Comparison of ENCODE assay signal across 11 mouse cellular contexts in the genomic region with DNA sequence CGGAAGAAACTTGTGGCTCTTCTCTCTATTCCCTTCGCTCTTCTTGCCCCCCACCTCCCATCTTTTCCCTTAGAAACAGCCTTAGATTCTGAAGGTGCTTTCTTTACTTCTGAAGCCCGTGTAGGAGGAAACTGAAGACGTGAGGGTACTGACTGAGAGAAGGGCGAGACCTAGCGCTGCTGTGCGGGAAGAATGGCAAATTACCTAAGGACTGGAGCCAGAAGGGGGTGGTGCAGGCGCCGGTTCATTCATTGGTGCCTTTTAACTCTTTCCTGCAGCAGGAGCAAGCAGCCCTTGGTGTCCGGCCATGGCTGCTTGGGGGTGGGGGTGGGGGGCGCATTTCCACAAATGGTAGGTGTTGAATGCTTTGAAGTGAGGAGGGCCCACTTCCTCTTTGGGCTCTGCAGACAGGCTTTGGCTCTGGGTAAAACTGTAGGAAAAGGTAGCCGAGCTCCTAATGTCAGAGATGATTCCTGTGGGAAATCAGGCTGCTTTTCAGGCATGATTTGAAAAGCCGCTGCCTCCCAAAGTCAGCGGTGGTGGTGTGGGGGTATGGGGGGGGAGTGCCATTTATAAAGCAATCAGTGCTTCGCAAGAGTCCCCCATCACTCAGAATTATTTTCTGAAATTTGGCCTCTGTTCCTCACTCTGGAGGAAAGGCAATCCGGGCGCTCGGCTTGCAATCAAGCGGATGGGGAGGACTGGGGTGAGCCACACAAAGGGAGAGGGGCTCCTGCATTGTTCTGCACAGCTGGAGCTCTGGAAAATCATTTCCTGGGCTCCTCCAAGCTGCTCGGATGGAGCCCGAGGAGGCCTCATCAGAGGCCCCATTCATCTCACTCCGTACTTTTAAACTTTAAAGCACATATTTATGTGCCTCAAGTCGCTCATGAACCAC. TPM values are rescaled to one million over a fixed set of nuclear protein-coding genes. Genes with fewer than 3 reads are reported as not detected.
DNase-seq lines count a peak whose midpoint lies in the region; ATAC-seq and TF ChIP-seq lines count a peak whose summit lies in the region.
"Had no signal": no experiment of that assay in that cellular context is flagged by ENCODE, and none has a peak within 500 bp of the region (broad histone marks: within the 10 kb centered on the region; RNA-seq: fewer than 3 reads in every experiment).

No protein-coding gene starts in this region.

- ATAC-seq in intestine, embryonic 14.5 days (replicated peaks; ENCODE audit: low FRiP score, low TSS enrichment, low read depth), result no peak
- ATAC-seq in intestine, postnatal 0 days, result no peak
- ATAC-seq in forebrain, embryonic 14.5 days, result peak; percentile 72
- ATAC-seq in limb, embryonic 12.5 days (ENCODE audit: insufficient number of reproducible peaks, insufficient read depth, low FRiP score, low TSS enrichment, low read depth), result no peak; the same call in 1 of the 2 replicates
- peak; percentile 80 for ATAC-seq in neural tube, embryonic 15.5 days (ENCODE audit: low FRiP score)
- ATAC-seq in megakaryocyte-erythroid progenitor cell, adult 5-6 weeks (replicated peaks; ENCODE audit: low FRiP score, low TSS enrichment, poor library complexity, severe bottlenecking), result no peak

- 3% methylated on average over 23 of the region's 23 CpGs for WGBS in intestine, embryonic 14.5 days
- 7% methylated on average over 23 of the region's 23 CpGs for WGBS in intestine, postnatal 0 days
- WGBS in forebrain, embryonic 14.5 days, result 3% methylated on average over 23 of the region's 23 CpGs
- 2% methylated on average over 23 of the region's 23 CpGs for WGBS in limb, embryonic 12.5 days
- WGBS in neural tube, embryonic 15.5 days, result 2% methylated on average over 23 of the region's 23 CpGs

- no peak for DNase-seq in intestine, embryonic 14.5 days (ENCODE audit: low spot score)
- DNase-seq in forebrain, embryonic 14.5 days (ENCODE audit: low spot score), result peak; percentile 64
- DNase-seq in thymus, postnatal 4 days, result no peak
- DNase-seq in cerebellum, adult 9-11 months, result no peak
- DNase-seq: B cell, adult 2 months; cerebellum, adult 11-12 months; heart, postnatal 10 days had no signal

- no peak for TF ChIP-seq CTCF in intestine, postnatal 0 days (IDR thresholded peaks at IDR 0.05; ENCODE audit: low read depth)

- no peaks in the 10 kb centered on the region for H3K9me3 ChIP-seq in intestine, embryonic 14.5 days (ENCODE audit: control insufficient read depth, low read length)
- H3K9me3 ChIP-seq in intestine, postnatal 0 days (ENCODE audit: control insufficient read depth), result no peaks in the 10 kb centered on the region
- H3K9me3 ChIP-seq in forebrain, embryonic 14.5 days (replicated peaks; ENCODE audit: control insufficient read depth, low read length), result no peaks in the 10 kb centered on the region
- no peaks in the 10 kb centered on the region for H3K9me3 ChIP-seq in limb, embryonic 12.5 days
- no peaks in the 10 kb centered on the region for H3K9me3 ChIP-seq in neural tube, embryonic 15.5 days (replicated peaks)

- H3K27me3 ChIP-seq in intestine, embryonic 14.5 days (replicated peaks; ENCODE audit: control insufficient read depth, insufficient read depth, low read length), result 0 out of 2 replicates have a peak, but pooled peaks cover 4% of the 10 kb centered on the region
- 0 out of 2 replicates have a peak, but pooled peaks cover 9% of the 10 kb centered on the region for H3K27me3 ChIP-seq in intestine, postnatal 0 days (replicated peaks; ENCODE audit: control insufficient read depth, insufficient read depth, low read length)
- H3K27me3 ChIP-seq in forebrain, embryonic 14.5 days (replicated peaks; ENCODE audit: control insufficient read depth, insufficient read depth, low read length), result peaks cover 9% of the 10 kb centered on the region; the same call in 1 of the 2 replicates
- peaks cover 23% of the 10 kb centered on the region for H3K27me3 ChIP-seq in limb, embryonic 12.5 days
- H3K27me3 ChIP-seq in neural tube, embryonic 15.5 days (replicated peaks), result no peaks in the 10 kb centered on the region

- H3K27ac ChIP-seq in intestine, embryonic 14.5 days (ENCODE audit: low read depth), result no peak overlapping the region
- H3K27ac ChIP-seq in intestine, postnatal 0 days (ENCODE audit: low read depth, low read length), result no peak overlapping the region
- H3K27ac ChIP-seq in forebrain, embryonic 14.5 days (ENCODE audit: low read depth, low read length), result peak overlapping the region; percentile 75
- no peak overlapping the region for H3K27ac ChIP-seq in limb, embryonic 12.5 days
- H3K27ac ChIP-seq in neural tube, embryonic 15.5 days (replicated peaks), result peak overlapping the region; percentile 77

- H3K4me2 ChIP-seq in intestine, embryonic 14.5 days (ENCODE audit: low read length), result peak overlapping the region; percentile 15; the same call in 1 of the 2 replicates
- no peak overlapping the region for H3K4me2 ChIP-seq in intestine, postnatal 0 days (replicated peaks; ENCODE audit: low read depth)
- peak overlapping the region; percentile 36 for H3K4me2 ChIP-seq in forebrain, embryonic 14.5 days (ENCODE audit: low read length)
- peak overlapping the region; percentile 46 for H3K4me2 ChIP-seq in limb, embryonic 12.5 days
- H3K4me2 ChIP-seq in neural tube, embryonic 15.5 days, result peak overlapping the region; percentile 40

- no peaks in the 10 kb centered on the region for H3K36me3 ChIP-seq in intestine, embryonic 14.5 days (ENCODE audit: control insufficient read depth, insufficient read depth, low read length)
- H3K36me3 ChIP-seq in intestine, postnatal 0 days (ENCODE audit: control insufficient read depth, insufficient read depth), result no peaks in the 10 kb centered on the region
- no peaks in the 10 kb centered on the region for H3K36me3 ChIP-seq in forebrain, embryonic 14.5 days (ENCODE audit: control insufficient read depth, insufficient read depth, low read length)
- no peaks in the 10 kb centered on the region for H3K36me3 ChIP-seq in limb, embryonic 12.5 days
- H3K36me3 ChIP-seq in neural tube, embryonic 15.5 days, result no peaks in the 10 kb centered on the region

- no peak overlapping the region for H3K9ac ChIP-seq in intestine, embryonic 14.5 days (ENCODE audit: low read length)
- H3K9ac ChIP-seq in intestine, postnatal 0 days (ENCODE audit: low read depth, low read length), result no peak overlapping the region
- peak overlapping the region; percentile 45 for H3K9ac ChIP-seq in forebrain, embryonic 14.5 days (ENCODE audit: low read length)
- H3K9ac ChIP-seq in limb, embryonic 12.5 days (replicated peaks), result peak overlapping the region; percentile 24; the same call in 1 of the 2 replicates
- peak overlapping the region; percentile 17 for H3K9ac ChIP-seq in neural tube, embryonic 15.5 days (replicated peaks)

- peaks cover 13% of the 10 kb centered on the region for H3K4me1 ChIP-seq in intestine, embryonic 14.5 days (replicated peaks; ENCODE audit: control insufficient read depth, insufficient read depth, low read length)
- H3K4me1 ChIP-seq in intestine, postnatal 0 days (replicated peaks; ENCODE audit: control insufficient read depth, insufficient read depth, low read length), result no peaks in the 10 kb centered on the region
- H3K4me1 ChIP-seq in forebrain, embryonic 14.5 days (ENCODE audit: control insufficient read depth, insufficient read depth, low read length), result peaks cover 21% of the 10 kb centered on the region
- H3K4me1 ChIP-seq in limb, embryonic 12.5 days (replicated peaks), result peaks cover 22% of the 10 kb centered on the region
- peaks cover 26% of the 10 kb centered on the region for H3K4me1 ChIP-seq in neural tube, embryonic 15.5 days

- H3K4me3 ChIP-seq in intestine, embryonic 14.5 days (ENCODE audit: low read depth, low read length), result no peak overlapping the region
- H3K4me3 ChIP-seq in intestine, postnatal 0 days (ENCODE audit: low read depth, low read length), result no peak overlapping the region
- H3K4me3 ChIP-seq in forebrain, embryonic 14.5 days (ENCODE audit: low read depth, low read length), result no peak overlapping the region
- peak overlapping the region; percentile 13; the same call in 1 of the 2 replicates for H3K4me3 ChIP-seq in limb, embryonic 12.5 days (replicated peaks)
- no peak overlapping the region for H3K4me3 ChIP-seq in neural tube, embryonic 15.5 days (replicated peaks)

RNA-seq across cellular contexts. Expression of a gene that starts 53.4 kb away (rescaled TPM):
- polyA plus RNA-seq in intestine, embryonic 14.5 days (2014; fragmentation: Nextera tagmentation; extraction: Ambion mirVana), result 24.4 and 25.5 TPM in 2 replicates
- polyA plus RNA-seq in intestine, postnatal 0 days (2015; fragmentation: Nextera tagmentation; extraction: Ambion mirVana), result 5.1 and 5.4 TPM in 2 replicates
- polyA plus RNA-seq in forebrain, embryonic 14.5 days (2014; fragmentation: Nextera tagmentation; extraction: Ambion mirVana), result 17.5 and 17.6 TPM in 2 replicates
- 28.1 and 35.3 TPM in 2 replicates for polyA plus RNA-seq in limb, embryonic 12.5 days (2016; fragmentation: Nextera tagmentation; extraction: Ambion mirVana)
- 14.7 and 17.3 TPM in 2 replicates for polyA plus RNA-seq in neural tube, embryonic 15.5 days (2015; fragmentation: Nextera tagmentation; extraction: Ambion mirVana)
- total RNA-seq in megakaryocyte-erythroid progenitor cell, adult 5-6 weeks (2014; fragmentation: Nextera tagmentation), result 22.0 and 28.8 TPM in 2 replicates
- total RNA-seq in megakaryocyte-erythroid progenitor cell, adult 5-6 weeks (2017), result 24.7 and 27.7 TPM in 2 replicates

RNA-seq across cellular contexts. Expression of a gene that starts 53.4 kb away (rescaled TPM):
- 44.6 and 48.2 TPM in 2 replicates for polyA plus RNA-seq in intestine, embryonic 14.5 days (2014; fragmentation: Nextera tagmentation; extraction: Ambion mirVana)
- 17.1 and 19.8 TPM in 2 replicates for polyA plus RNA-seq in intestine, postnatal 0 days (2015; fragmentation: Nextera tagmentation; extraction: Ambion mirVana)
- 31.1 and 37.7 TPM in 2 replicates for polyA plus RNA-seq in forebrain, embryonic 14.5 days (2014; fragmentation: Nextera tagmentation; extraction: Ambion mirVana)
- polyA plus RNA-seq in limb, embryonic 12.5 days (2016; fragmentation: Nextera tagmentation; extraction: Ambion mirVana), result 55.2 and 57.1 TPM in 2 replicates
- polyA plus RNA-seq in neural tube, embryonic 15.5 days (2015; fragmentation: Nextera tagmentation; extraction: Ambion mirVana), result 28.5 and 32.8 TPM in 2 replicates
- total RNA-seq in megakaryocyte-erythroid progenitor cell, adult 5-6 weeks (2014; fragmentation: Nextera tagmentation), result 41.1 and 48.7 TPM in 2 replicates
- 21.6 and 27.9 TPM in 2 replicates for total RNA-seq in megakaryocyte-erythroid progenitor cell, adult 5-6 weeks (2017)

Comparison
In these comparisons a context has a peak if more than half of its experiments do, and no peak if none do; other contexts are left out.
1. ATAC-seq: peak in forebrain, embryonic 14.5 days (single experiment) and neural tube, embryonic 15.5 days (single experiment); none in intestine, embryonic 14.5 days (single experiment), intestine, postnatal 0 days (single experiment), limb, embryonic 12.5 days (single experiment) and megakaryocyte-erythroid progenitor cell, adult 5-6 weeks (single experiment).
2. H3K27ac ChIP-seq: peak in forebrain, embryonic 14.5 days (single experiment) and neural tube, embryonic 15.5 days (single experiment); none in intestine, embryonic 14.5 days (single experiment), intestine, postnatal 0 days (single experiment) and limb, embryonic 12.5 days (single experiment).
3. H3K9ac ChIP-seq: peak in forebrain, embryonic 14.5 days (single experiment), limb, embryonic 12.5 days (single experiment) and neural tube, embryonic 15.5 days (single experiment); none in intestine, embryonic 14.5 days (single experiment) and intestine, postnatal 0 days (single experiment).